Mouse (Mus musculus) stomach, postnatal 0 days (tissue): ENCODE data around the gene Mthfd2l. TPM values are rescaled to one million over a fixed set of nuclear protein-coding genes. Genes with fewer than 3 reads are reported as not detected.
A peak's percentile ranks its signal among the peaks of the same experiment; 100 is the strongest.

Source experiments
- ATAC-seq: fragments of 200-750 bp; cut with Nextera tagmentation; 2 replicates; pipeline ENCODE4 v1.8.0; 2017; ENCODE audit not compliant: low FRiP score, low TSS enrichment
- DNase-seq: peaks from one replicate; pipeline ENCODE4 v3.0.0-alpha.2; 2016; ENCODE audit warnings: low spot score
- H3K27ac ChIP-seq: fragments of 300-500 bp; sonication (generic); replicated peaks from 2 replicates; pipeline ENCODE4 v1.5.1; 2014; ENCODE audit warnings: mild to moderate bottlenecking, control low read depth
- H3K27me3 ChIP-seq: fragments of 300-500 bp; sonication (generic); 2 replicates; pipeline ENCODE4 v1.6.1; 2014; ENCODE audit warnings: low read length; ENCODE audit not compliant: control insufficient read depth, insufficient read depth
- H3K36me3 ChIP-seq: fragments of 300-500 bp; sonication (generic); 2 replicates; pipeline ENCODE4 v1.6.1; 2014; ENCODE audit warnings: low read length, mixed read lengths; ENCODE audit not compliant: control insufficient read depth, insufficient read depth
- H3K4me1 ChIP-seq: fragments of 300-500 bp; sonication (generic); replicated peaks from 2 replicates; pipeline ENCODE4 v1.6.1; 2014; ENCODE audit warnings: antibody characterized with exemption; ENCODE audit not compliant: control insufficient read depth, insufficient read depth
- H3K4me2 ChIP-seq: fragments of 300-500 bp; sonication (generic); replicated peaks from 2 replicates; pipeline ENCODE4 v1.6.1; 2014; ENCODE audit warnings: low read depth, mild to moderate bottlenecking, control low read depth, moderate library complexity
- H3K4me3 ChIP-seq: fragments of 300-500 bp; sonication (generic); 2 replicates; pipeline ENCODE4 v1.5.1; 2014; ENCODE audit warnings: low read depth, low read length, control low read depth
- H3K9ac ChIP-seq: fragments of 300-500 bp; sonication (generic); 2 replicates; pipeline ENCODE4 v1.6.1; 2014; ENCODE audit warnings: mild to moderate bottlenecking, low read length, control low read depth, mixed read lengths
- H3K9me3 ChIP-seq: fragments of 300-500 bp; sonication (generic); 2 replicates; pipeline ENCODE4 v1.6.1; 2016; ENCODE audit warnings: low read length; ENCODE audit not compliant: control insufficient read depth
- CTCF ChIP-seq: IDR thresholded peaks from 2 replicates; pipeline ENCODE4 v1.5.1; 2016; ENCODE audit warnings: antibody characterized with exemption, low read depth, mild to moderate bottlenecking, moderate library complexity
- EP300 ChIP-seq: optimal IDR thresholded peaks from 2 replicates; pipeline ENCODE3; 2016; ENCODE audit warnings: antibody characterized with exemption
- WGBS: fragments of 180-500 bp; shearing (Covaris S2); extraction: QIAGEN DNeasy Blood & Tissue Kit; methylation state at CpG from one replicate; pipeline ENCODE4 v1.1.7; 2014; 5-methylcytosine and 5-hydroxymethylcytosine counted together
- polyA plus RNA-seq: library from polyadenylated mRNA; unstranded; fragments of >200 nt; fragmentation: Nextera tagmentation; extraction: Ambion mirVana; gene quantifications from 2 replicates; pipeline ENCODE4 v1.2.1, GENCODE M21; 2015

Mthfd2l gene
- polyA plus RNA-seq, 1 experiment from 2014 or later = 45.5 TPM

- Histone ChIP-seq H3K4me2 (no peak overlapping the region), H3K4me3 (no peak overlapping the region), H3K36me3 (no peaks in the 10 kb centered on the region), H3K9ac (no peak overlapping the region), H3K27me3 (no peaks in the 10 kb centered on the region), H3K9me3 (no peaks in the 10 kb centered on the region), H3K4me1 (no peaks in the 10 kb centered on the region), H3K27ac (no peak overlapping the region)
- 75% methylated on average over 4 of the region's 4 CpGs for WGBS
- DNase-seq (no peak), ATAC-seq (no peak)
- no peak for TF ChIP-seq EP300
- no peak for TF ChIP-seq CTCF
Observed at GRCm38 (mm10) chr5:90922958-90923357, 8.0 kb upstream of the Mthfd2l start.

DNA sequence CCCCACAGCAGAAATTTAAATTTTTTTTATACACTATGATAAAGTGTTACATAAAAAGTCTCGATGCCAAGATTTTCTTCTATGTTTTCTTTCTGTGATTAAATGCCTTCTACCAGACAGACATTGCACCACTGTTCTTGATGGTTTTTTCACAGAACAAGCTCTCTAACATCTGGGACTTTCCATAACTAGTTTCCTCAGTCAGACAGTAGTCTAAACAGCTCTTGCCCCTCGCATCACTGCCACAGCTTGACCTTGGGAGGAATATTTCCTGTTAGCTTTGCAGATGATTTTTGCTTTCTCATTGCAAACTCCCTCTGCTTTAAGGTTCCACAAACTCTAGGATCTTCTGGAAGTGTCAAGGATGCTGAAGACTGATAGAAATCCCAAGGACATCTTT, 371 bp upstream of the Mthfd2l start:
- H3K9ac ChIP-seq = peak overlapping the region; percentile 94

DNA sequence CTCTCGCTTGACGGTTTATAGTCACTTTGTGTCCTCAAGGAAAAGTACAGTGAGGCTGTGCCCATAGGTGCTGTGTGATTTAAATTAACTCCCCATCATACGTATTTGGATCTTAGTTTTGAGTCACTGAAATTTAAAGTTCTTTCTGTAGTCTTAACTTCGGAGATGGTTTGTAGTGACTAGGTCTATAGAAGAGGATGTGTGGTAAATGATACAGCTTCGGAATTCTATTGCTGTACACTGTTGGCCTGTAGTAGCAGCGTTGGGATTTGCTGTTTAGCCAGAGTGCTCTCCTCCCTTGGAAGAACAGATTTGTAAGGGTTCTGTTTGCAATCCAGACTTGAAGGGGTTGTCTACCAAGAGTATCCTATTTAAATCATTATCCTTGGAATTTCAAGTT, 994 bp downstream of the Mthfd2l start:
- peak overlapping the region; percentile 72 for H3K4me2 ChIP-seq
- DNase-seq (no peak), ATAC-seq (no peak)
- H3K27me3 ChIP-seq = no peaks in the 10 kb centered on the region
- H3K9me3 ChIP-seq = no peaks in the 10 kb centered on the region
- H3K36me3 ChIP-seq = no peaks in the 10 kb centered on the region
- 5% methylated on average over 6 of the region's 6 CpGs for WGBS
- TF ChIP-seq EP300 (no peak), CTCF (no peak)
- no peaks in the 10 kb centered on the region for H3K4me1 ChIP-seq
- peak overlapping the region; percentile 94 for H3K9ac ChIP-seq
- peak overlapping the region; percentile 98 for H3K27ac ChIP-seq
- H3K4me3 ChIP-seq = peak overlapping the region; percentile 66

More for the DNA sequence above, 371 bp upstream of the Mthfd2l start:
- 35% methylated on average over 2 of the region's 2 CpGs for WGBS
- Histone ChIP-seq H3K9me3 (no peaks in the 10 kb centered on the region), H3K27ac (peak overlapping the region; percentile 98), H3K27me3 (no peaks in the 10 kb centered on the region), H3K4me2 (peak overlapping the region; percentile 72), H3K4me3 (peak overlapping the region; percentile 66), H3K36me3 (no peaks in the 10 kb centered on the region), H3K4me1 (no peaks in the 10 kb centered on the region)
- DNase-seq (no peak), ATAC-seq (no peak)
- TF ChIP-seq EP300 (no peak), CTCF (no peak)

- Histone ChIP-seq H3K9ac (no peak overlapping the region), H3K4me2 (no peak overlapping the region), H3K4me1 (no peaks in the 10 kb centered on the region), H3K27ac (no peak overlapping the region), H3K9me3 (no peaks in the 10 kb centered on the region), H3K4me3 (no peak overlapping the region), H3K27me3 (no peaks in the 10 kb centered on the region), H3K36me3 (no peaks in the 10 kb centered on the region)
- 45% methylated on average over 2 of the region's 2 CpGs for WGBS
- no peak for TF ChIP-seq EP300
- no peak for TF ChIP-seq CTCF
- no peak for DNase-seq
- ATAC-seq = no peak
Observed at GRCm38 (mm10) chr5:90936706-90937105, 5.8 kb downstream of the Mthfd2l start.

GRCm38 (mm10) chr5:90945453-90945852, 14.5 kb downstream of the Mthfd2l start:
- H3K27ac ChIP-seq = no peak overlapping the region
- H3K36me3 ChIP-seq = no peaks in the 10 kb centered on the region
- H3K4me3 ChIP-seq = no peak overlapping the region
- TF ChIP-seq CTCF (no peak), EP300 (no peak)
- no peaks in the 10 kb centered on the region for H3K4me1 ChIP-seq
- no peak for DNase-seq
- no peak overlapping the region for H3K9ac ChIP-seq
- no peaks in the 10 kb centered on the region for H3K9me3 ChIP-seq
- H3K4me2 ChIP-seq = no peak overlapping the region
- no peak for ATAC-seq
- no peaks in the 10 kb centered on the region for H3K27me3 ChIP-seq
- 79% methylated on average over 2 of the region's 2 CpGs for WGBS

DNA sequence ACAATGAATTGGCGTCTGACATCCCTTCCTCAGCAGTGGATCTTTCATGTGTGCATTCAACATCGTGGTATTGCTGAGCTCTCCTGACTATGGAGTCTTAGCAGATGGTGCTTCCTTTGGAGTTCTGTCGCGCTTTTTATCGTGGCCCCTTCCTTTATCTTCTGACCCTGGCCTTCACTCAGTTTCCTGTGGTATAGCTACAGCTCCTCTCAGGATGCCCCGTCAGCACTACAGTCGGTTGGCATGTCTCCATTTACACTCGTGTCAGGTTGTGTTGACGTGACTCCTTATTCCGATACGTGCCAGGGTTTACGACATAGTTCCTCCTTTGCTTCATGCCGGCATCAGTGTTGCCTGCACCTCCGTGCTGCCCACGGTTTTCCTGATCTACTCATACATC, 18.6 kb downstream of the Mthfd2l start:
- TF ChIP-seq EP300 = no peak
- TF ChIP-seq CTCF = no peak
- Histone ChIP-seq H3K4me3 (no peak overlapping the region), H3K4me1 (no peaks in the 10 kb centered on the region), H3K4me2 (no peak overlapping the region), H3K36me3 (no peaks in the 10 kb centered on the region), H3K9me3 (no peaks in the 10 kb centered on the region), H3K27me3 (no peaks in the 10 kb centered on the region), H3K27ac (no peak overlapping the region), H3K9ac (no peak overlapping the region)
- ATAC-seq = no peak
- 85% methylated on average over 15 of the region's 15 CpGs for WGBS
- DNase-seq = no peak
